Mouse (Mus musculus): ENCODE measurements around the gene Itgb5. TPM values are rescaled to one million over a fixed set of nuclear protein-coding genes. Genes with fewer than 3 reads are reported as not detected.

Gene Itgb5
- polyA plus RNA-seq, 1 experiment from 2014 or later: 76.8 TPM

GRCm38 (mm10) chr16:33941271-33941781, 111.9 kb downstream of the Itgb5 start:
- H3K4me2 ChIP-seq: 0 out of 2 replicates have a peak overlapping the region, but pooled peaks have one; percentile 29
- peak; percentile 54 for ATAC-seq (ENCODE audit: insufficient number of reproducible peaks, low FRiP score)
- no peaks in the 10 kb centered on the region for H3K27me3 ChIP-seq (replicated peaks)
- H3K9me3 ChIP-seq (replicated peaks): no peaks in the 10 kb centered on the region
- H3K27ac ChIP-seq (ENCODE audit: poor library complexity, severe bottlenecking): peak overlapping the region; percentile 89
- peaks cover 97% of the 10 kb centered on the region for H3K4me1 ChIP-seq (replicated peaks)
- WGBS: 10% methylated on average over 11 of the region's 11 CpGs
- no peak overlapping the region for H3K4me3 ChIP-seq
- peak overlapping the region; percentile 44; the same call in 1 of the 2 replicates for H3K9ac ChIP-seq
- H3K36me3 ChIP-seq: 0 out of 2 replicates have a peak, but pooled peaks cover 2% of the 10 kb centered on the region

- Histone ChIP-seq H3K27ac (ENCODE audit: poor library complexity, severe bottlenecking) (peak overlapping the region; percentile 89), H3K4me1 (replicated peaks) (peaks cover 92% of the 10 kb centered on the region), H3K9me3 (replicated peaks) (no peaks in the 10 kb centered on the region), H3K4me3 (no peak overlapping the region), H3K4me2 (no peak overlapping the region), H3K36me3 (peaks cover 7% of the 10 kb centered on the region; the same call in 1 of the 2 replicates), H3K27me3 (replicated peaks) (no peaks in the 10 kb centered on the region), H3K9ac (no peak overlapping the region)
- no peak for ATAC-seq (ENCODE audit: insufficient number of reproducible peaks, low FRiP score)
- 51% methylated on average over 11 of the region's 11 CpGs for WGBS
These were observed 112.9 kb downstream of the Itgb5 start for GRCm38 (mm10) chr16:33942341-33942740.

GRCm38 (mm10) chr16:33943388-33943787, 113.9 kb downstream of the Itgb5 start:
- no peak overlapping the region for H3K27ac ChIP-seq (ENCODE audit: poor library complexity, severe bottlenecking)
- H3K9ac ChIP-seq: no peak overlapping the region
- ATAC-seq (ENCODE audit: insufficient number of reproducible peaks, low FRiP score): no peak
- 92% methylated on average over 6 of the region's 6 CpGs for WGBS
- H3K27me3 ChIP-seq (replicated peaks): no peaks in the 10 kb centered on the region
- peaks cover 13% of the 10 kb centered on the region for H3K36me3 ChIP-seq
- no peak overlapping the region for H3K4me3 ChIP-seq
- peaks cover 82% of the 10 kb centered on the region for H3K4me1 ChIP-seq (replicated peaks)
- H3K4me2 ChIP-seq: no peak overlapping the region
- no peaks in the 10 kb centered on the region for H3K9me3 ChIP-seq (replicated peaks)

GRCm38 (mm10) chr16:33944126-33944525, 114.7 kb downstream of the Itgb5 start:
- Histone ChIP-seq H3K9me3 (replicated peaks) (no peaks in the 10 kb centered on the region), H3K4me2 (no peak overlapping the region), H3K36me3 (peaks cover 20% of the 10 kb centered on the region), H3K4me1 (replicated peaks) (peaks cover 75% of the 10 kb centered on the region), H3K4me3 (no peak overlapping the region), H3K9ac (no peak overlapping the region), H3K27ac (ENCODE audit: poor library complexity, severe bottlenecking) (no peak overlapping the region), H3K27me3 (replicated peaks) (no peaks in the 10 kb centered on the region)
- ATAC-seq (ENCODE audit: insufficient number of reproducible peaks, low FRiP score): no peak
- WGBS: 73% methylated on average over 4 of the region's 4 CpGs

GRCm38 (mm10) chr16:33944772-33945171, 115.3 kb downstream of the Itgb5 start:
- Histone ChIP-seq H3K36me3 (peaks cover 24% of the 10 kb centered on the region), H3K27me3 (replicated peaks) (no peaks in the 10 kb centered on the region), H3K4me1 (replicated peaks) (peaks cover 68% of the 10 kb centered on the region), H3K4me3 (no peak overlapping the region), H3K27ac (ENCODE audit: poor library complexity, severe bottlenecking) (peak overlapping the region; percentile 31; the same call in 1 of the 2 replicates), H3K9ac (no peak overlapping the region), H3K4me2 (no peak overlapping the region), H3K9me3 (replicated peaks) (no peaks in the 10 kb centered on the region)
- no peak for ATAC-seq (ENCODE audit: insufficient number of reproducible peaks, low FRiP score)
- 15% methylated on average over 6 of the region's 6 CpGs for WGBS

GRCm38 (mm10) chr16:33946021-33946420, 116.6 kb downstream of the Itgb5 start:
- WGBS: 50% methylated on average over 7 of the region's 7 CpGs
- H3K27ac ChIP-seq (ENCODE audit: poor library complexity, severe bottlenecking): peak overlapping the region; percentile 13; the same call in 1 of the 2 replicates
- H3K9me3 ChIP-seq (replicated peaks): no peaks in the 10 kb centered on the region
- H3K36me3 ChIP-seq: peaks cover 24% of the 10 kb centered on the region
- no peak for ATAC-seq (ENCODE audit: insufficient number of reproducible peaks, low FRiP score)
- no peak overlapping the region for H3K9ac ChIP-seq
- no peak overlapping the region for H3K4me2 ChIP-seq
- H3K4me3 ChIP-seq: no peak overlapping the region
- peaks cover 56% of the 10 kb centered on the region for H3K4me1 ChIP-seq (replicated peaks)
- no peaks in the 10 kb centered on the region for H3K27me3 ChIP-seq (replicated peaks)

GRCm38 (mm10) chr16:33947664-33948571, 118.5 kb downstream of the Itgb5 start:
- Histone ChIP-seq H3K9me3 (replicated peaks) (no peaks in the 10 kb centered on the region), H3K36me3 (peaks cover 29% of the 10 kb centered on the region), H3K27me3 (replicated peaks) (no peaks in the 10 kb centered on the region), H3K27ac (ENCODE audit: poor library complexity, severe bottlenecking) (no peak overlapping the region), H3K4me1 (replicated peaks) (peaks cover 37% of the 10 kb centered on the region), H3K4me2 (no peak overlapping the region), H3K9ac (no peak overlapping the region), H3K4me3 (no peak overlapping the region)
- no peak for ATAC-seq (ENCODE audit: insufficient number of reproducible peaks, low FRiP score)
- 87% methylated on average over 17 of the region's 17 CpGs for WGBS

GRCm38 (mm10) chr16:33950386-33950785, 120.9 kb downstream of the Itgb5 start:
- WGBS: 75% methylated on average over 6 of the region's 6 CpGs
- no peaks in the 10 kb centered on the region for H3K9me3 ChIP-seq (replicated peaks)
- ATAC-seq (ENCODE audit: insufficient number of reproducible peaks, low FRiP score): no peak
- peaks cover 52% of the 10 kb centered on the region for H3K36me3 ChIP-seq
- H3K4me2 ChIP-seq: no peak overlapping the region
- peaks cover 14% of the 10 kb centered on the region for H3K4me1 ChIP-seq (replicated peaks)
- H3K9ac ChIP-seq: no peak overlapping the region
- H3K27ac ChIP-seq (ENCODE audit: poor library complexity, severe bottlenecking): no peak overlapping the region
- no peaks in the 10 kb centered on the region for H3K27me3 ChIP-seq (replicated peaks)
- H3K4me3 ChIP-seq: no peak overlapping the region

- H3K9me3 ChIP-seq (replicated peaks): no peaks in the 10 kb centered on the region
- peaks cover 9% of the 10 kb centered on the region for H3K4me1 ChIP-seq (replicated peaks)
- H3K9ac ChIP-seq: no peak overlapping the region
- H3K27me3 ChIP-seq (replicated peaks): no peaks in the 10 kb centered on the region
- WGBS: 30% methylated on average over 4 of the region's 4 CpGs
- H3K36me3 ChIP-seq: peaks cover 56% of the 10 kb centered on the region
- H3K27ac ChIP-seq (ENCODE audit: poor library complexity, severe bottlenecking): no peak overlapping the region
- no peak overlapping the region for H3K4me2 ChIP-seq
- no peak overlapping the region for H3K4me3 ChIP-seq
- peak; percentile 46; the same call in 1 of the 2 replicates for ATAC-seq (ENCODE audit: insufficient number of reproducible peaks, low FRiP score)
These were observed 121.4 kb downstream of the Itgb5 start for GRCm38 (mm10) chr16:33950830-33951229.

- 85% methylated on average over 4 of the region's 4 CpGs for WGBS
- H3K36me3 ChIP-seq: peaks cover 69% of the 10 kb centered on the region
- H3K4me2 ChIP-seq: no peak overlapping the region
- H3K27me3 ChIP-seq (replicated peaks): no peaks in the 10 kb centered on the region
- H3K9ac ChIP-seq: no peak overlapping the region
- H3K27ac ChIP-seq (ENCODE audit: poor library complexity, severe bottlenecking): no peak overlapping the region
- no peaks in the 10 kb centered on the region for H3K4me1 ChIP-seq (replicated peaks)
- ATAC-seq (ENCODE audit: insufficient number of reproducible peaks, low FRiP score): no peak
- H3K9me3 ChIP-seq (replicated peaks): no peaks in the 10 kb centered on the region
- H3K4me3 ChIP-seq: no peak overlapping the region
These were observed 123.5 kb downstream of the Itgb5 start for GRCm38 (mm10) chr16:33953008-33953407.

GRCm38 (mm10) chr16:33954793-33955192, 125.3 kb downstream of the Itgb5 start:
- Histone ChIP-seq H3K4me1 (replicated peaks) (no peaks in the 10 kb centered on the region), H3K9ac (no peak overlapping the region), H3K4me3 (no peak overlapping the region), H3K27ac (ENCODE audit: poor library complexity, severe bottlenecking) (no peak overlapping the region), H3K4me2 (no peak overlapping the region), H3K9me3 (replicated peaks) (no peaks in the 10 kb centered on the region), H3K36me3 (peaks cover 72% of the 10 kb centered on the region), H3K27me3 (replicated peaks) (no peaks in the 10 kb centered on the region)
- 93% methylated on average over 1 of the region's 1 CpGs for whole genome bisulfite sequencing
- ATAC-seq (ENCODE audit: insufficient number of reproducible peaks, low FRiP score): no peak
